Mouse (Mus musculus) midbrain, embryonic 16.5 days (tissue): ENCODE data around the gene Cstb. TPM values are rescaled to one million over a fixed set of nuclear protein-coding genes. Genes with fewer than 3 reads are reported as not detected.

ENCODE experiments used
- ATAC-seq: fragments of 200-750 bp; cut with Nextera tagmentation; 2 replicates; pipeline ENCODE4 v1.8.0; 2017; ENCODE audit warnings: moderate TSS enrichment
- H3K27ac ChIP-seq: fragments of 300-500 bp; sonication (generic); 2 replicates; pipeline ENCODE4 v1.5.1; 2014; ENCODE audit warnings: mild to moderate bottlenecking, low read length, mixed read lengths
- H3K27me3 ChIP-seq: fragments of 300-500 bp; sonication (generic); 2 replicates; pipeline ENCODE4 v1.6.1; 2014; ENCODE audit warnings: low read depth, low read length, mixed read lengths; ENCODE audit not compliant: control insufficient read depth, insufficient read depth
- H3K36me3 ChIP-seq: fragments of 300-500 bp; sonication (generic); 2 replicates; pipeline ENCODE4 v1.6.1; 2014; ENCODE audit warnings: mild to moderate bottlenecking, low read length, moderate library complexity, mixed read lengths; ENCODE audit not compliant: control insufficient read depth, insufficient read depth
- H3K4me1 ChIP-seq: fragments of 300-500 bp; sonication (generic); 2 replicates; pipeline ENCODE4 v1.6.1; 2014; ENCODE audit warnings: mild to moderate bottlenecking, low read length, mixed read lengths; ENCODE audit not compliant: control insufficient read depth, insufficient read depth
- H3K4me2 ChIP-seq: fragments of 300-500 bp; sonication (generic); 2 replicates; pipeline ENCODE4 v1.6.1; 2014; ENCODE audit warnings: mild to moderate bottlenecking, low read length, mixed read lengths
- H3K4me3 ChIP-seq: fragments of 300-500 bp; sonication (generic); 2 replicates; pipeline ENCODE4 v1.5.1; 2014; ENCODE audit warnings: low read depth, mild to moderate bottlenecking, low read length, moderate library complexity, mixed read lengths
- H3K9ac ChIP-seq: fragments of 300-500 bp; sonication (generic); 2 replicates; pipeline ENCODE4 v1.6.1; 2014; ENCODE audit warnings: low read depth, low read length, mixed read lengths
- H3K9me3 ChIP-seq: fragments of 300-500 bp; sonication (generic); replicated peaks from 2 replicates; pipeline ENCODE4 v1.6.1; 2014; ENCODE audit warnings: mild to moderate bottlenecking, low read length, mixed read lengths; ENCODE audit not compliant: control insufficient read depth, poor library complexity, severe bottlenecking
- WGBS: fragments of 180-500 bp; shearing (Covaris S2); extraction: QIAGEN DNeasy Blood & Tissue Kit; methylation state at CpG from one replicate; pipeline ENCODE4 v1.1.7; 2014; 5-methylcytosine and 5-hydroxymethylcytosine counted together
- polyA plus RNA-seq: library from polyadenylated mRNA; unstranded; fragments of >200 nt; fragmentation: Nextera tagmentation; extraction: Ambion mirVana; gene quantifications from 2 replicates; pipeline ENCODE4 v1.2.1, GENCODE M21; 2015

The Cstb gene
- polyA plus RNA-seq, 1 experiment from 2014 or later, result 90.7 TPM

DNA sequence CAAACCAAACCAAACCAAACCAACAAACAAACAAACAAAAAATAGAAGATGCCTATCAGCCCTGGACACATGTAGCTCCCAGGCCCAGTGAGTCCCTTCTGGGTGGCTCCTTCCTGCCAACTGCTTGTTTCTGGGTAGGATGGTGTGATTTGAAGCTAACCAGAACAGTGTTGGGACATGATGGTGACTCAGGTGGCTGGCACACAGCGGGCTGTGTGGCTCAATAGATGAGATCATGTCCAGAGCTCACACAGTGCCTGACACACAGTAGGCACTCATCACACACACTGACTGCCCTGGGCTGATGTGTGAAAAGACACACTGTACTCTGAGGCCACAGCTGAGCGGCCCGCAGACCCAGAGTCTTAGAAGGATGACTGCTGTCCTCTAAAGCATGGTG is 20.7 kb downstream of the Cstb start:
- no peak for ATAC-seq
- H3K36me3 ChIP-seq, result peaks cover 47% of the 10 kb centered on the region
- 100% methylated on average over 3 of the region's 3 CpGs for WGBS

DNA sequence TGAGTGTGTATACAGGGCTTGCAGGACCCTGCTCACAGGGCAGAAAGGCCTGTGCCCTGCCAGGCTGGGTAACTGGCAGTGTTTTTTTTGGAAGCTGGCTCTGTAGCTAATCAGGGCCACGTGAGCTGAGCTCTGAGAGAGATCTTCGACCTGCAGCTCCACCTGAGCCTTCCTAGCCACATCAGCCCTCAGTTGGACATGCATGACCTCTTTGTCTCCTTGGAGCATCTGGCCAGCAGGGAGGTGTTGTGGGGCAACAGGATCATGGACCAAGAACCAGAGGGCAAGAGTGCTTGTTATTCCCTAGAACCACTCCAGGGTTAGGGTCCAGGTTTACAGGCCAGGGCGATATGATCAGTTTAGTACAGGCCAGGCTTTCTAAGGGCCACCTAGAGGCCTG is 21.9 kb downstream of the Cstb start:
- H3K27ac ChIP-seq, result no peak overlapping the region
- H3K36me3 ChIP-seq, result peaks cover 39% of the 10 kb centered on the region
- H3K4me1 ChIP-seq, result 0 out of 2 replicates have a peak, but pooled peaks cover under 1% of the 10 kb centered on the region
- H3K27me3 ChIP-seq, result no peaks in the 10 kb centered on the region
- ATAC-seq, result no peak
- no peak overlapping the region for H3K4me3 ChIP-seq
- H3K4me2 ChIP-seq, result no peak overlapping the region
- WGBS, result 74% methylated on average over 3 of the region's 3 CpGs
- no peak overlapping the region for H3K9ac ChIP-seq
- no peaks in the 10 kb centered on the region for H3K9me3 ChIP-seq

More for the DNA sequence above, 20.7 kb downstream of the Cstb start:
- Histone ChIP-seq H3K4me2 (no peak overlapping the region), H3K9me3 (no peaks in the 10 kb centered on the region), H3K4me3 (no peak overlapping the region), H3K27ac (no peak overlapping the region), H3K9ac (no peak overlapping the region), H3K27me3 (no peaks in the 10 kb centered on the region), H3K4me1 (no peaks in the 10 kb centered on the region)

DNA sequence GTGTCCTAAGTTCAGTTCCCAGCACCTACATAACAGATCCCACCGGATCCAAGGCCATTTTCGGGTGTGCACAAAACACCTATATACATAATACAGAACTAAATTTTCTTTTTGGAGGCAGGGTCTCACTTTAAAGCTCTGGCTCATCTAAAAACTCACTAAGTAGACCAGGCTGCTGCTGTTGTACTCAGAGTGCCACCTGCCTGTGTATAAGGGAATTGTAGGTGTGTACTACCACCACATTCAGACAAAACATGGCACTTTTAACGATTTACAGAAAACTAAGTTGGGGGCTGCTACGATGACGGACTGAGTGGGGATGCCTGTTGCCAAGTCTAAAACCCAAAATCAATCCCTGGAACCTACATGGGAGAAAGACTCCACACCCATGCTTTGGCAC is 25.3 kb downstream of the Cstb start:
- Histone ChIP-seq H3K4me1 (peaks cover 6% of the 10 kb centered on the region), H3K9me3 (no peaks in the 10 kb centered on the region), H3K4me2 (no peak overlapping the region), H3K4me3 (no peak overlapping the region), H3K27ac (no peak overlapping the region), H3K27me3 (no peaks in the 10 kb centered on the region), H3K9ac (no peak overlapping the region), H3K36me3 (peaks cover 19% of the 10 kb centered on the region; the same call in 1 of the 2 replicates)
- 93% methylated on average over 5 of the region's 5 CpGs for WGBS
- ATAC-seq, result no peak

DNA sequence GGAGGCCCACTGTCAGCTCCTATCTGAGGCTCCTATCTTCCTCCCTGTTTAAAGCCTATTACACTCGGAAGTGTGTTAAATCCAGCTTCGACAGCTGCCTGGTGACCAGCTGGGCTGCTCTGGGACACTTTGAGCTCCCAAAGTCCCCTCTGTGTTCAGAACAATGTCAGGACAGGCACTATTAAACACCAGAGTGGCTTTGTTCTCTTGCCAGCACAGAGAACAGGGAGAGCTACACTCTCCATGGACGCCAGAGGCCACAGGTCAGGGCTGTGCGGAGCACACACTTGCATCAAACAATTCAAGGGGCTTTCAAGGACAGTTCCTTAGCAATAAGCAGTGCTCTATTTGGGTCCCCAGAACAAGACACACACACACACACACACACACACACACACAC is 27.2 kb downstream of the Cstb start:
- no peak for ATAC-seq

DNA sequence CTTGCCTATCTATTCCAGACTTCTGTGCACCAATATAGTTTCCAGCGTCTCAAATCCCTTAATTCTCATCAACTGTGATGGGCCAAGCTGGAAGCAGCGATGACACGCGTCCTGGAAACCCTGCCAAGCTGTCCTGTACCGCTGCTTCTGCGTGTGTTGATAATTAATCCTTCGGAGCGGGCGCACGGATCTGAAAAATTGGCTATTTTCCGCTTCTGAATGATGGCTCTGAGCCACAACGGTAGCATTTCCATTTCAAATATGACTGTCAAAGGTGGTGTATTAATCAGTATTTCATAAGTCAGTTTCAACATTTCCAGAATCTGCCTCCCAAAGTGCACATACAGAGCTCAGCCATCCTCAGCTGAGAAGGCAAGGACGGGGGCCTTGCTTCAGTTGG is 31.2 kb downstream of the Cstb start:
- Histone ChIP-seq H3K9me3 (no peaks in the 10 kb centered on the region), H3K27ac (peak overlapping the region; percentile 66), H3K4me3 (no peak overlapping the region), H3K4me2 (no peak overlapping the region), H3K4me1 (peaks cover 22% of the 10 kb centered on the region), H3K27me3 (no peaks in the 10 kb centered on the region), H3K9ac (no peak overlapping the region), H3K36me3 (no peaks in the 10 kb centered on the region)
- ATAC-seq, result 0 out of 2 replicates have a peak, but pooled peaks have one; percentile 10
- WGBS, result 55% methylated on average over 13 of the region's 13 CpGs

More for the DNA sequence above, 27.2 kb downstream of the Cstb start:
- Histone ChIP-seq H3K9ac (no peak overlapping the region), H3K4me1 (peaks cover 9% of the 10 kb centered on the region), H3K36me3 (peaks cover 12% of the 10 kb centered on the region; the same call in 1 of the 2 replicates), H3K27me3 (no peaks in the 10 kb centered on the region), H3K4me2 (no peak overlapping the region), H3K9me3 (no peaks in the 10 kb centered on the region), H3K4me3 (no peak overlapping the region), H3K27ac (0 out of 2 replicates have a peak overlapping the region, but pooled peaks have one; percentile 36)
- 13% methylated on average over 4 of the region's 4 CpGs for WGBS

DNA sequence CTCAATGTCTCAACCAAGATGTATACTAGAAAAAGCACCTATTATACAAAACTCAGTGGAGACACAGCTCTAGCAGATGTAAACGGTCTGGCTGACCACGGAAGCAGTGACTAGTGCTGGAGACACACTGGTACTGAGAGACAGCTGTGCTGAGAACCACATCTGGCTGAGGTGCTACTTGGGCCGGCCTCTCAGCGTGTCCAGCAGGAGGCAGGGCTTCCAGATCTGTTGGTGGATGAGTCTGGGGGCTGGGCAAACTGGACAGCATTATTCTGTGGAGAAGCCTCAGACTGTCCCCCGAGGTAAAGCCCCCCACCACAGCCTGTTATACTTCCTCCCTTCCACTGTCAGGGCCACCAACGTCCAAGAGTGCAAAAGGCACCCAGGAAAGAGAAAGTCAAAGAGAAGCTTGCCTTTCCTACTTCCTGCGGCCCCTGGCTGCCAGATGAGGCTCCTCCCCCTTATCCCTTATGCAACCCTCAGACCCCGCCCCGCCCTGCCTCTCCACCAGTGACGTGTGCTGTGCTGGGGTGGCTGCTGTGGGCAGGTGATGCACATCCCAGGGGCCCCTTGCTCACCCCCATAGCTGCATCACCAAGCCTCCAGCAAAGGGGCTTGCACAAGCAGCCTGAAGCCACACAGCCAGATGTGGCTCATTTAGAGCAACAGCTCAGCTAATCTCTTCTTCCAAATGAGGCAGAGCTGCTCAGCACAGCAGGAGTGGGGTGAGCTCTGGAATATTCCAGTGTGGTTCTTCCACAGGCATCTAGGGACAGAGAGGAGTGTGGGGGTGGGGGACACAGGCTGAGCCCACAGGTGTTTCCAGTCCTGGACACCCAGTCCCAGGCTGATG is 32.3 kb downstream of the Cstb start:
- Histone ChIP-seq H3K4me2 (no peak overlapping the region), H3K27me3 (no peaks in the 10 kb centered on the region), H3K27ac (peak overlapping the region; percentile 66), H3K4me3 (no peak overlapping the region), H3K4me1 (peaks cover 24% of the 10 kb centered on the region), H3K36me3 (no peaks in the 10 kb centered on the region), H3K9me3 (no peaks in the 10 kb centered on the region), H3K9ac (no peak overlapping the region)
- WGBS, result 25% methylated on average over 10 of the region's 10 CpGs
- ATAC-seq, result peak; percentile 12; the same call in 1 of the 2 replicates

DNA sequence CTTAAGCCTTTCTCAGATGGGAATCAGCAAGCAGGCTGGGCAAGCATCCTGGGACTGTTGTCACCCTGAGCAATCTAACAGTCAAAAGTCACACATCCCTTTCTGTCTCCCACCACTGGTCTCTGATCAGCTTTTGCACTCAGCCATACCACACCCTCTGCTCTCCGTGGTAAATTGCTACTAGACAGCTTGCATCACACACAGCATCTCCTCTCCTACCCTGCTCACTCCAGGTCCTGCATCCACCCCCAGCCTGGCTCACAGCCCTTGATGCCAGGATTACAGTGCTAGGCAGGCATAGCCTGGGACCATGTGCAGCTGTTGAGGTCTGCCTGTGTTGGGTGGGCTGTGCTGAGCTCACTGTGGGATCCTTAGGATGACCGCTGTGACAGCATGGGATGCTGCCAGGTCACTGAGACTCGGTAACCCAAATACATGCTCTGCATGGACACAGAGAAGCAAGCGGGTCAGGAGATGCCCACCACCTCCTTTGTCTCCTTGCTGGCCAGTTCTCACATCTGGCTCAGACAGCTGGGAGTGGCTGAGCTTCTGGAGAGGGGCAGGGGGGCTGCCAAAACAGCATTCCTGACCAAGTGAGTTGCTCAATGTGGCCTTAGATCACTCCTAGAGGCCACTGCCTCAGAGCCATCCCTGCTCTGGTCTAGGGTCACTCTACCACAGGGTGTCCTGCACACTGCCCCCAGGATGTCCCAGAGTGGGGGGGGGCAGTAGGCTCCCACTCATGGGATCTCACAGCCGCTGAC is 33.1 kb downstream of the Cstb start:
- Histone ChIP-seq H3K27ac (peak overlapping the region; percentile 66), H3K36me3 (no peaks in the 10 kb centered on the region), H3K9ac (no peak overlapping the region), H3K4me3 (no peak overlapping the region), H3K9me3 (no peaks in the 10 kb centered on the region), H3K27me3 (no peaks in the 10 kb centered on the region), H3K4me2 (no peak overlapping the region; the same call in 1 of the 2 replicates), H3K4me1 (peaks cover 29% of the 10 kb centered on the region)
- 70% methylated on average over 5 of the region's 5 CpGs for WGBS
- no peak for ATAC-seq

DNA sequence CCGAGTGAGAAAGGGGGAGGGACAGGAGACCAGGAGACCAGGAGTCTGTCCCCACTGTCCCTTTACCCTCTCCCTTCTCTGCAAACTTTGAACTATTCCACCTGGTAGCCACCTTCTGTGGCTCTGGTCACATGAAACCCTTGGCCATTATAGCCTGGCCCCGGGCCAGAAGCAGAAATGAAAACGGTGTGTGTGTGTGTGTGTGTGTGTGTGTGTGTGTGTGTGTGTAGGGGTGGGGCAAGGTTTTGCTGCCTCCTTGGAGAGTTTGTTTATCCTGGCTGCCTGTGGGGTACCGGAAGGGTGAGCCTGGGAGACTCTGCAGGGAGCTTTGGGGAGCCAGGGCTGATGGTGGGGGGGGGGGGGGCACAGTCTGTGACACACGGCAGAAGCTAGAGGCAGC is 35.0 kb downstream of the Cstb start:
- Histone ChIP-seq H3K36me3 (no peaks in the 10 kb centered on the region), H3K27ac (no peak overlapping the region), H3K27me3 (no peaks in the 10 kb centered on the region), H3K9ac (no peak overlapping the region), H3K4me1 (peaks cover 35% of the 10 kb centered on the region), H3K4me2 (no peak overlapping the region), H3K4me3 (no peak overlapping the region), H3K9me3 (no peaks in the 10 kb centered on the region)
- no peak for ATAC-seq
- WGBS, result 47% methylated on average over 4 of the region's 5 CpGs

DNA sequence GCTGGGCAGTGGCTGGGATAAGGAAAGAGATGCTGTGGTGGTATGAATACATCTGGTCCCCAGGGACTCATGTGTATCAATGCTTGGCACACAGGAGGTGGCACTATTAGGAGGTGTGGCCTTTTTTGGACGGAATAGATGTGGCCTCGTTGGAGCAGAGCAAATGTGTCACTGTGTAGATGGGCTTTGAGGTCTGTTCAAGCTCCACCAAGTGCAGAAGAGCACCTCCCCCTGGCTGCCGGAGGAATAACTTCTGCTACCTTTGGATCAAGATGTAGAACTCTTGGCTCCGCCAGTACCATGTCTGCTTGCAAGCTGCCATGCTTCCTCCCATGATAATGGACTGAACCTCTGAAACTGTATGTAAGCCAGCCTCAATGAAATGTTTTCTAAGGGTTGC is 36.3 kb downstream of the Cstb start:
- H3K27me3 ChIP-seq, result no peaks in the 10 kb centered on the region
- WGBS, result 82% methylated on average over 4 of the region's 4 CpGs
- no peak overlapping the region for H3K4me2 ChIP-seq
- H3K9ac ChIP-seq, result no peak overlapping the region
- peaks cover 35% of the 10 kb centered on the region for H3K4me1 ChIP-seq
- no peak for ATAC-seq
- no peak overlapping the region for H3K4me3 ChIP-seq
- no peaks in the 10 kb centered on the region for H3K36me3 ChIP-seq
- no peak overlapping the region for H3K27ac ChIP-seq
- H3K9me3 ChIP-seq, result no peaks in the 10 kb centered on the region
